Mouse (Mus musculus): Measurements from ENCODE around the gene Gch1.

- TF ChIP-seq POLR2A (IDR thresholded peaks at IDR 0.05; ENCODE audit: borderline replicate concordance, control insufficient read depth, low read depth, low read length) (no peak), CTCF (IDR thresholded peaks at IDR 0.05; ENCODE audit: control insufficient read depth, insufficient read depth, low read length) (no peak)
These were observed 48.1 kb upstream of the Gch1 start for GRCm38 (mm10) chr14:47237286-47237685.
